Mouse (Mus musculus): ENCODE measurements around the gene Wdcp.

- TF ChIP-seq CTCF (IDR thresholded peaks at IDR 0.05; ENCODE audit: control insufficient read depth, insufficient read depth, low read length) (no peak), POLR2A (IDR thresholded peaks at IDR 0.05; ENCODE audit: borderline replicate concordance, control insufficient read depth, low read depth, low read length) (no peak)
Observed at GRCm38 (mm10) chr12:4879048-4879447, 35.9 kb downstream of the Wdcp start.
